Mouse (Mus musculus) ES-E14 (cell line): Measurements from ENCODE around the gene Slc27a4. TPM values are rescaled to one million over a fixed set of nuclear protein-coding genes. Genes with fewer than 3 reads are reported as not detected.

Source experiments
- DNase-seq: peaks from one replicate; pipeline ENCODE4 v3.0.0-alpha.2; 2013; ENCODE audit warnings: low read depth, low spot score
- H3K27ac ChIP-seq: 2 replicates; pipeline ENCODE4 v1.5.1; 2012; ENCODE audit warnings: low read depth, mild to moderate bottlenecking, low read length, moderate library complexity, mixed read lengths; ENCODE audit not compliant: poor library complexity, insufficient read depth, severe bottlenecking
- H3K36me3 ChIP-seq: 2 replicates; pipeline ENCODE4 v1.6.1; 2012; ENCODE audit warnings: mild to moderate bottlenecking, low read length, moderate library complexity, mixed read lengths; ENCODE audit not compliant: control insufficient read depth, poor library complexity, insufficient read depth, severe bottlenecking
- H3K4me1 ChIP-seq, 2 experiments: fragments of 150-350 bp in 1 of 2; sonication (generic) in 1 of 2; 2 replicates each; pipeline ENCODE4 v1.6.1; 2012; ENCODE audit warnings: low read length in 2 of 2, mild to moderate bottlenecking in 1 of 2, mixed read lengths in 1 of 2; ENCODE audit not compliant: control insufficient read depth in 2 of 2, insufficient read depth in 2 of 2, poor library complexity in 1 of 2
- H3K4me3 ChIP-seq, 2 experiments: fragments of 150-350 bp in 1 of 2; sonication (generic) in 1 of 2; 2 replicates each; pipeline ENCODE4 v1.5.1; 2012; ENCODE audit warnings: low read length in 2 of 2, low read depth in 1 of 2, mild to moderate bottlenecking in 1 of 2, mixed read lengths in 1 of 2; ENCODE audit not compliant: insufficient read depth in 1 of 2, poor library complexity in 1 of 2, severe bottlenecking in 1 of 2
- H3K9ac ChIP-seq: 2 replicates; pipeline ENCODE4 v1.6.1; 2012; ENCODE audit warnings: low read depth, mild to moderate bottlenecking, low read length, mixed read lengths; ENCODE audit not compliant: poor library complexity, insufficient read depth, severe bottlenecking
- H3K9me3 ChIP-seq: fragments of 150-350 bp; sonication (generic); 2 replicates; pipeline ENCODE4 v1.6.1; 2012; ENCODE audit warnings: low read depth, mild to moderate bottlenecking, low read length; ENCODE audit not compliant: control insufficient read depth, insufficient read depth
- CHD2 ChIP-seq: IDR thresholded peaks from 2 replicates; pipeline ENCODE4 v1.6.1; 2014; ENCODE audit warnings: mild to moderate bottlenecking, low read depth, low read length, inconsistent platforms
- HCFC1 ChIP-seq: IDR thresholded peaks from 2 replicates; pipeline ENCODE4 v1.6.1; 2012; ENCODE audit warnings: low read length, inconsistent platforms, borderline replicate concordance; ENCODE audit not compliant: insufficient read depth
- MAFK ChIP-seq: IDR thresholded peaks from 2 replicates; pipeline ENCODE4 v1.6.1; 2014; ENCODE audit warnings: mild to moderate bottlenecking, low read depth, low read length, inconsistent platforms; ENCODE audit not compliant: insufficient read depth
- ZC3H11A ChIP-seq: IDR thresholded peaks from 2 replicates; pipeline ENCODE4 v1.6.1; 2012; ENCODE audit warnings: low read depth, mild to moderate bottlenecking, inconsistent platforms, low read length, borderline replicate concordance
- ZNF384 ChIP-seq: IDR thresholded peaks from 2 replicates; pipeline ENCODE4 v1.6.1; 2012; ENCODE audit warnings: low read depth, low read length, inconsistent platforms
- in situ Hi-C, 2 experiments: fragments of 600-800 bp; cut with MboI; formaldehyde crosslinking; loops; one replicate each; pipeline ENCODE4 v1.15.1; 2025; ENCODE audit warnings: low sequenced_read_pairs in 2 of 2, inconsistent platforms in 1 of 2; ENCODE audit not compliant: unreplicated experiment in 2 of 2
- total RNA-seq: library from RNA; depleted of rRNA; stranded (reverse); fragments of 300-350 nt; gene quantifications from 2 replicates; pipeline ENCODE4 v1.2.3, GENCODE M21; 2012

Gene Slc27a4
- total RNA-seq, 1 experiment, result 38.9 TPM

GRCm38 (mm10) chr2:29835391-29835899, 33.0 kb downstream of the Slc27a4 start:
- peak overlapping the region; percentile 41; the same call in 1 of the 2 replicates for H3K9ac ChIP-seq
- in situ Hi-C loops, result no loop called here
- H3K4me1 ChIP-seq, result peaks cover 6 to 27% of the 10 kb centered on the region in 2 experiments; a peak in 2 of 4 replicates
- H3K36me3 ChIP-seq, result peaks cover 17% of the 10 kb centered on the region
- no peaks in the 10 kb centered on the region for H3K9me3 ChIP-seq
- DNase-seq, result peak; percentile 85
- H3K4me3 ChIP-seq, result 0 out of 4 replicates have a peak overlapping the region, but pooled peaks of 1 of the 2 experiments have one; percentile 20
- TF ChIP-seq MAFK, result peak; percentile 93
- TF ChIP-seq HCFC1, result no peak
- peak overlapping the region; percentile 92 for H3K27ac ChIP-seq

GRCm38 (mm10) chr2:29839460-29839859, 37.0 kb downstream of the Slc27a4 start:
- Histone ChIP-seq H3K27ac (no peak overlapping the region), H3K9ac (no peak overlapping the region), H3K4me3 (no peak overlapping the region), H3K36me3 (peaks cover 33% of the 10 kb centered on the region), H3K4me1 (peaks cover 6 to 27% of the 10 kb centered on the region in 2 experiments; a peak in 2 of 4 replicates), H3K9me3 (no peaks in the 10 kb centered on the region)
- in situ Hi-C loops, result no loop called here
- no peak for DNase-seq
- no peak for TF ChIP-seq MAFK
- no peak for TF ChIP-seq ZC3H11A
- TF ChIP-seq CHD2, result no peak
- no peak for TF ChIP-seq ZNF384
- TF ChIP-seq HCFC1, result no peak

- H3K27ac ChIP-seq, result no peak overlapping the region
- DNase-seq, result no peak
- H3K36me3 ChIP-seq, result peaks cover 31% of the 10 kb centered on the region
- no peaks in the 10 kb centered on the region for H3K9me3 ChIP-seq
- H3K4me3 ChIP-seq, result no peak overlapping the region
- TF ChIP-seq ZNF384 (no peak), MAFK (no peak), CHD2 (no peak), ZC3H11A (no peak), HCFC1 (no peak)
- no peak overlapping the region for H3K9ac ChIP-seq
- peaks cover 0 to 20% of the 10 kb centered on the region in 2 experiments; a peak in 2 of 4 replicates for H3K4me1 ChIP-seq
- in situ Hi-C loops, result no loop called here
These were observed 41.0 kb downstream of the Slc27a4 start for GRCm38 (mm10) chr2:29843231-29844105.

- H3K9me3 ChIP-seq, result no peaks in the 10 kb centered on the region
- in situ Hi-C loops, result no loop called here
- no peak overlapping the region for H3K9ac ChIP-seq
- TF ChIP-seq HCFC1 (no peak), MAFK (no peak), ZNF384 (no peak), ZC3H11A (no peak), CHD2 (no peak)
- peaks cover 25% of the 10 kb centered on the region for H3K36me3 ChIP-seq
- DNase-seq, result no peak
- peaks cover 0 to 14% of the 10 kb centered on the region in 2 experiments; a peak in 2 of 4 replicates for H3K4me1 ChIP-seq
- no peak overlapping the region for H3K27ac ChIP-seq
- no peak overlapping the region for H3K4me3 ChIP-seq
These were observed 41.7 kb downstream of the Slc27a4 start for GRCm38 (mm10) chr2:29844115-29844514.
